Mouse (Mus musculus) lung, adult 18-20 months (tissue): ENCODE results near the gene Mosmo.
"Not testable (repeated sequence)": the region's sequence is repeated elsewhere in the genome, so short reads cannot be mapped to it uniquely, and the experiment has no call there.

Experiments used
- DNase-seq, 2 experiments: peaks; one replicate each; pipeline ENCODE4 v3.0.0; 2022; ENCODE audit warnings: mixed read lengths in 2 of 2

The Mosmo gene

GRCm38 (mm10) chr7:120703888-120704287 is 26.5 kb downstream of the Mosmo start:
- DNase-seq: no peak

GRCm38 (mm10) chr7:120712071-120712470 is 34.7 kb downstream of the Mosmo start:
- no peak for DNase-seq

GRCm38 (mm10) chr7:120713225-120713624 is 35.8 kb downstream of the Mosmo start:
- DNase-seq: no peak

- DNase-seq: not testable (repeated sequence)
These were observed 36.5 kb downstream of the Mosmo start for GRCm38 (mm10) chr7:120713951-120714350.

- DNase-seq: no peak
These were observed 39.8 kb downstream of the Mosmo start for GRCm38 (mm10) chr7:120717261-120717660.

GRCm38 (mm10) chr7:120721051-120721450 is 43.6 kb downstream of the Mosmo start:
- no peak for DNase-seq

GRCm38 (mm10) chr7:120721456-120721855 is 44.0 kb downstream of the Mosmo start:
- no peak for DNase-seq

GRCm38 (mm10) chr7:120722063-120722462 is 44.6 kb downstream of the Mosmo start:
- no peak for DNase-seq

GRCm38 (mm10) chr7:120722839-120723278 is 45.4 kb downstream of the Mosmo start:
- no peak for DNase-seq

GRCm38 (mm10) chr7:120727581-120727980 is 50.2 kb downstream of the Mosmo start:
- peak in 1 of 2 experiments; percentile 44 for DNase-seq

GRCm38 (mm10) chr7:120729635-120730034 is 52.2 kb downstream of the Mosmo start:
- DNase-seq: no peak

GRCm38 (mm10) chr7:120732906-120733305 is 55.5 kb downstream of the Mosmo start:
- DNase-seq: no peak

GRCm38 (mm10) chr7:120739018-120739417 is 61.6 kb downstream of the Mosmo start, which contains the start of gene Vwa3a:
Gene Vwa3a, plus strand, starts transcription at chr7:120739318.
- DNase-seq: no peak

- no peak for DNase-seq
These were observed 62.2 kb downstream of the Mosmo start for GRCm38 (mm10) chr7:120739558-120740101.

GRCm38 (mm10) chr7:120743366-120744351 is 66.2 kb downstream of the Mosmo start:
- DNase-seq: no peak

GRCm38 (mm10) chr7:120744606-120745005 is 67.2 kb downstream of the Mosmo start:
- no peak for DNase-seq

- DNase-seq: peak in 1 of 2 experiments; percentile 54
These were observed 68.6 kb downstream of the Mosmo start for GRCm38 (mm10) chr7:120746029-120746428.

- DNase-seq: no peak
These were observed 69.4 kb downstream of the Mosmo start for GRCm38 (mm10) chr7:120746821-120747220.

GRCm38 (mm10) chr7:120748478-120748877 is 71.1 kb downstream of the Mosmo start:
- no peak for DNase-seq

- DNase-seq: no peak
These were observed 73.9 kb downstream of the Mosmo start for GRCm38 (mm10) chr7:120751330-120751729.

- DNase-seq: no peak
These were observed 74.5 kb downstream of the Mosmo start for GRCm38 (mm10) chr7:120751906-120752305.

- DNase-seq: peak; percentile 70 to 75
These were observed 77.3 kb downstream of the Mosmo start for GRCm38 (mm10) chr7:120754671-120755070.

- no peak for DNase-seq
These were observed 90.0 kb downstream of the Mosmo start for GRCm38 (mm10) chr7:120767369-120767768.

GRCm38 (mm10) chr7:120771389-120771788 is 94.0 kb downstream of the Mosmo start:
- DNase-seq: no peak
